Mouse (Mus musculus): ENCODE data around the gene Fam163a.
A peak's percentile ranks its signal among the peaks of the same experiment; 100 is the strongest.

Fam163a gene

DNA sequence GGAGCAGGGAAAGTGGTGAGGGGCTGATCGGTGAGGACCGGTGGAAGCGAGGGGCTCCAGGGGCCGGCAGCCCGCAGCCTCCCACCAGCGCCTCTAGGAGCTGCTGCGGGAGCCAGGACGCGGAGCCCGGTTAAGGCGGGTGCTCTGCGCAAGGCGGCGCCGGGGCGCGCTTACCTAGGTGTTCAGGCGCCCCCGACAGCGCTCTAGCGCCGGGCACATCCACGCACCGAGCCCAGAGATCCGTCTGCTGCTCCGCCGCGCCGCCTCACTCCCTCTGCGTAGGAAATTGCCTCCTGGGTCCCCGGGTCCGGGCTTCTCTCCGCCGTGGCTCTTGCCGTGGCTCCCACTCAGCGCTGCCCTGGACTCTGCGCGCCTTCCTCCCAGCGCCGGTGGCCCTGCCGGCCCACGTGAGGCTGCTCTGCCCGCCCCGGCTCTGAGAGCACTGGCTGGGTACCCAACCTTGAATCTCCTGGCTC is at the start of gene Fam163a:
Gene Fam163a, minus strand, starts transcription at position 371 of the 476 bp plus-strand sequence.
- peak; percentile 45 for DNase-seq (ENCODE audit: low read depth, low spot score)

DNA sequence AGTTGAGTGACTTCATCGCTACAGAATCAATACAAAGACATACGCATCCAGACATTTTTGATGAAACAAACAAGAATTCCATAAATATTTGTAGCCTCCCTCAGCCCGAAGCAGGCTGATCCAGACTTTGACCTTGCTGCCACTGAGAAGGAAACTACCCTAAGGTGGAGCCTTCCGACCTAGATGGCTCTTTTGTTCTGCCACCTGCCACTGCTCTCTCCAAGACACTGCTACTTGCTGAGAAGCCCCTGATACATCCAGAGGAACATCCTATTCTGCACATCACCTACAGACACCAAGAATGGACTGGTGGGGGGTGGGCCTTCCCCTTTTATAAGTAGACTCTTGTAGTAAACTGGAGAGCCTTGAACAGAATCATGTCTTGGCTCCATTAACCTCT is 46.3 kb upstream of the Fam163a start:
- peak; percentile 58 for DNase-seq (ENCODE audit: low read depth, low spot score)

DNA sequence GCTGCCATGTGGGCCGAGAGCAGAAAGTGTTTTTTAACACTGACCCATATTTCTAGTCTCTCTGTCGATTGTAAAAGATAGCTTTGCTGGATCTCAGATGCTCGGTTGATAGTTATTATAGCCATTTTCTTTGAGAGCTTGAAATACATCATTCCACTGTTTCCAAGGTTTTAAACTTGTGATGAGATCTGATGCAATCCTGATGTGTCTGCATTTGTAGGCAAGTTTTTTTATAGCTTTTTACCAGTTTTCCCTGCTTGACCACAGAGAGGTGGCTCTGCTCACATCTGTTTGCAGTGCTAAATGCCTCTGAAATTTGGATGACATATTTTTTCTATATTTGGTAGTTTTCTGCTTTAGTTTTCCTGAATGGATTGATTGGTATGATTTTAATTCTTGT is 43.1 kb upstream of the Fam163a start:
- no peak for DNase-seq (ENCODE audit: low read depth, low spot score)

DNA sequence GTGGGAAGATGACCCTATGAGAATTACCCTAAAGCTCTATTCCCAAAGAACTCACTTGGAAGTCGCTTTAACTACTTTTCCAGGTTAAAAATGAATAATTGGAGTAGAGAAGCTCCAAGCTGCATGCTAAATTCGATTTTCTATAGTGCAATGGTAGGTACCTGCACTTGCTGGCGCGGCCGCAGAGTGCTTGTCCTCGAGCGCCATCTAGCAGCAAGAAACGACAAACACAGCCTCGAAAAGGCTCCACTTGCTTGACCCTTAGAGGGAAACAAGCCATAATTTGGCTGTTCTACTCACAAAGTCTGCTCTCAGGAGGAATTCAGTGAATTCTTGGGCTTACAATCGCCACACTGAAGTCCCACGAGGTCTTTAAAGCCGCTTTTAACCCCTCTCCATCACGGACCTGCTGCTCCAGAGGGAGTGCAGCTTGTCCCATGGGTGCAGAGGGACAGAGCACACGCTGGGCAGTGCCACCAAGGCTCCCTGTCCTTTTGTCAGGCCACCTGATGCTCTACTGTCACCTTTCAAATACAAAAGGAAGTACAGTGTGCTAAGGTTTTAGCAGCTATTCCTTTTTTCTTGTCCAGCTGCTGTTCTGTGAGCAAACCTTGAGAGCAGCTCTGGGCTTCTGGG is 37.0 kb upstream of the Fam163a start:
- peak; percentile 75 for DNase-seq (ENCODE audit: low read depth, low spot score)

DNA sequence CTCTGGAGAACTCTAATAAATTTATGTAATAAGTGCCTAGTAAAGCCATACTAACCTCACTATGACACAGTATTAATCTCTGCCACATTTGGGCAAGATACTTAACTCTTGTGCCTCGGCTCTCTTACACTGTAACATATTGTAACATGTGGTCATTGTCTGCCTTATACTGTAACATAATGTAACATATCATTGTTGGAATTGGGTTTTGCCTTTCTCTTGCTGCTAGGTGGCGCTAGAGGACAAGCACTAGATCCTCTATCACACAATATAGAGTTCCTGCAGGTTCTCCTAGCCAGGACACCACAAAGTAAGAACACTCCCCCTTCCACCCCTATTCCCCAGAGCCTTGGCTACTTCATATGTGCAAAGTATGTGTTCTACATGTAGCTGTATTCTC is 36.2 kb upstream of the Fam163a start:
- DNase-seq (ENCODE audit: low read depth, low spot score): peak; percentile 75

DNA sequence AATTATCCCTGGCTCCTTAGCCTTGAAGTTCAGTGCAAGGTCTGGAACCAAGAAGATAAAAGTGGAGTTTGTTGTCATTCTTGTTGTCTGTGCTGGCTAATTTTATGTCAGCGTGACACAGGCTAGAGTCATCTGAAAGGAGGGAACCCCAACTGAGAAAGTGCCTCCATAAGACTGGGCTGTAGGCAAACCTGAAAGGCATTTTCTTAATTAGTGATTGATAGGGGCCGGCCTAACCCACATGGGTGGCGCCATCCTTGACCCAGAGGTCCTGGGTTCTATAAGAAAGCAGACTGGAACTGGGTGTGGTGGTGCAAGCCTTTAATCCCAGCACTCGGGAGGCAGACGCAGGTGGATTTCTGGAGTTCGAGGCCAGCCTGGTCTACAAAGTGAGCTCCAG is 26.3 kb upstream of the Fam163a start:
- DNase-seq (ENCODE audit: low read depth, low spot score): no peak

DNA sequence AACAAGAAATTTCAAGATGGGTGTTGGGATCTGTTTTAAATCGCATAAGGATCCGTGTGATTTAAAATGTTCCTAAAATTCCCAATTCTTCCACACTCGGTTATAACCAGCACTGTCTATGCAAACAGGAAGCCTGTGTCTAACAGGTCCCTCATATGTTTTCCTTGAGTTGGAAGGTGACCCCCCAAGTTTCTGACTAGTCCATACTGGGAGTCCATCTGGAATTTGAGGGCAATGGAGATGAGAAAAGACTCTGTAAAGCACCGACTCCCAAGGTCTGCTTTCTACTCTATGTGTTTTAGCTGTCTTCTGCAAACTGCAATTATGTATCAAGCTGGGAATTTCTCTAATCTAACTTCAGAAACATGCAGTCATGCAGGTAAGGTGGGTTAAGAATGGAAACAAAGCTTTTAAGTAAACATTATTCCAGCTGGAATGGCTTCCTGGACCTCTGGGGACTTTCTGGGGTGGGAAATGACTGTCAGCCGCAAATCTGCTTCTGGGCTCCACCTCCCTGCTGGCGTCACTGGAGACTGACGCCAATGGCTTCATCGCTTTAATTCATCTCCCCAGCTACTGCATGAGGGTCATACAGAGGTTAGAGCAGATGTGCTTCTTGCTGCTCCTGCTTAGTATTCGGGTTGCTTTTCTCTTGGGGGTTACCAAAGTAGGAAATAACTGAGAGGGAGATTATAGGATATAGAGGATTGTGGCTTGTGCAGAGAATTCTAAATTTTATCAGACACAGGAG is 25.7 kb upstream of the Fam163a start:
- DNase-seq (ENCODE audit: low read depth, low spot score): no peak

DNA sequence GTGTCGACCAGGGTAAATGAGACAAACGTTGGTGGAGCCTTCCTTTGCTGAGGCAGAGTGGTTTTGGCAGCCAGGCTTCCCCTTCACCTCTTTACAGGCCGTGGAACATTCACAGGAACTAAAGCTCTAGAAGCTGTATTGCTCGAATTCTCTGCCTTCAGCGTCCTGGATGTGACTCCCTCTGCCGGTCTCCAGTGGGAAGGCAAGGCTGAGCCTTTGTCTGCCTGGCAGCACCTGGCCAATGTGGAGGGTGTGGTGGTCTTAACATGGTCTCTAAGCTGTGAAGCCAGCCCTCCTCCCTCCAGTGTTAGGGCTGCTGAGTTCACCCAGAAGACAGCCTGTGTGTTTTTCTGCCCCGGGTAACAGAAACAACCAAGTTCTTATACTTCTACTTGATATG is 24.6 kb upstream of the Fam163a start:
- DNase-seq (ENCODE audit: low read depth, low spot score): peak; percentile 65

DNA sequence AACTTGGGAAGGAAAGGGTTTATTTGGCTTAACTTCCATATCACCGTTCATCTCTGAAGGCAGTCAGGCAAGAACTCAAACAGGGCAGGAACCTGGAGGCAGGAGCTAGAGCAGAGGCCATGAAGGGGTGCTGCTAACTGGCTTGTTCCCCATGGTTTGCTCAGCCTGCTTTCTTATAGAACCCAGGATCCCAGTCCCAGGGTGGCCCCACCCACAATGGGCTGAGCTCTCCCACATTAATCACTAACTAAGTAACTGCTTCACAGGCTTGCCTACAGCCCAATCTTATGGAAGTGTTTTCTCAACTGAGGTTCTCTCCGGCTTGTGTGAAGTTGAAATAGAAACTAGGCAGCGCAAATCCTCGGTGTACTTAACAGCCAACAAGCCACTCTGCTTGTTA is 23.9 kb upstream of the Fam163a start:
- DNase-seq (ENCODE audit: low read depth, low spot score): no peak

DNA sequence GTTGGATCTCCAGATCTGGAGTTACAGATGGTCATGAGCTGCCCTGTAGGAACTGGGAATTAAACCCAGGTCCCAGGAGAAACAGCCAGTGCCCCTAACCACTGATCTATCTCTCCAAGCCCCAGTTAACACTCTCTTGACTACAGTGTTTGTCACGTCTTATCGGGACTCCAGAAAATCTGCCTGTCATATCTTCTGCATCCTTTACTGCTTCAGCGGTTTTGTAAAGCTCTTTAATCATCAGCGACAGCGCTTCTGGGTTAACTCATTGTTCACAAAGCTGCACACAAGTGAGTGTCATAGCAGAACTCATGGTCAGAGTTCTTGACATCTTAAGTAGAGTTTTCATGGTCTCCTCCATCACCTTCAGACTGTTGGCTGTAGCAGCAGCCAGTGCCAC is 22.1 kb upstream of the Fam163a start:
- DNase-seq (ENCODE audit: low read depth, low spot score): no peak

DNA sequence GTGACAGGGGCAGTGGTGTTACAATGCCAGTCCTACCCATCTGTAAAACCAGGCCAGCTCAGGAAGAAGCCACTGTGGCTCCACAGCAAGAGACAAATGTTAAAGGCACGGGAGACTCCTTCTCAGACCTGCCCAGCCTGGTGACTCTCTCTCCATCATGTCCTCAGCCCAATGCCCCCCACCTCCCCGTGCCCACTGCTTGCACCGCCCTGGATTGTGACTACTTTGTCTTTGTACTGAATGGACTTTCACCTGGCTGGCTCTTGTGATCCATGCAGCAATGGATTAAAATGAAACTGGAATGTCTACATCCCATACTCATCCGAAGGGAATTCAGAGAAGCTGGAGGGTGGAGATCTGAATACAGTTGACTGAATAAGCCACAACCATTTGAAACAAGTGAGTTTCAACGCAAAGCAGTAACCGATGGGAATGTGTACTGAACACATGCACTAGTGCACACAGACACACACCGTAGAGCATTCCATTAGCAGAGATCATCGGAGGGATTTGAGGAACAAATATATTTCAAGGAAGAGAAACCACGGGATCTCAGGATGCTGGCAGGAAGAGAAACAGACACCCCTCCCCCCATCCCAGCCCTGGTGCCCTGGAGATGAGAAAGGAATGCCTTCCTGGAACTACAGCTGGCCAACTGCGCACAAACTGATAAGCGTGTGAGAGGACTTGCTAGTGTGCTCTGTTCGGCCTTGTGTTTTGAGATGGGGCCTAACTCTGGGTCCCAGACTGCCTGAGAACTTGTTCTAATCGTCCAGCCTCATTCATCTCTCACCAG is 17.6 kb upstream of the Fam163a start:
- no peak for DNase-seq (ENCODE audit: low read depth, low spot score)

DNA sequence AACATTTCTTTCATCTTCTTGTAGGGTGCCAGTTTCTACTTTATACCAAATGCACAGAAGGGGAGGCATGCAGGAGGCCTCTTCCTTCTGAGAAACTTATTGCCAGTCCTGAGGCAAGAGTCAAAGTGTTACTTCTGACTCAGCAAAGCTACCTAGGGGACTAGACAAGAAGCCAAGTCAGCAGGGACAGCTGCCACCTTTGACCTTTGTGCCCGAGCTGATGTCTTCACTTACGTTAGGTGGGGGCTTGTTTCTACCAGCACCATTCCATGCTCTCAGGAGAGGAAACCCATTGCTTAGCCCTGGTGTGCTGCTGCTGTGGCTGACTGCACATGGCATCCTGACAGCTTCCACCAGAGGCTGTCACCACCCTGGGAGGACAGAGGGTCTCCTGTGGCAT is 16.5 kb upstream of the Fam163a start:
- no peak for DNase-seq (ENCODE audit: low read depth, low spot score)

DNA sequence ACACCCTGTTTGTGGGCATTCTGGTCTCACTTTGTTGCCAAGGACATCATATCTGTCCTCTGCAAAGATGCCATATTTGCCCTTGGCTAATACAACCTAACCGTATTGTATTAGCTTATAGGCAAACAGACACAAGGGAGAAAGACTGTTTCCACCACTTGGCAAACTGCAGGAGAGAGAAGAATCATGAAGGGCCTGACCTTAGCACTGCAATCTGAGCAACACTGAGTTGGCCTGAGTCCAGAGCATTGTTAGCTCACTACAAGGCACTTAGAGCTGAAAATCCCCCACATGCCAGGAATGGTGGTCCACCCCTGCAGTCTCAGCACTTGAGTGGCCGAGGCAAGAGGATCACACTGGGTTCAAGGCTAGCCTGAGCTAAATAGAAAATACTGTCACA is 13.7 kb upstream of the Fam163a start:
- no peak for DNase-seq (ENCODE audit: low read depth, low spot score)

DNA sequence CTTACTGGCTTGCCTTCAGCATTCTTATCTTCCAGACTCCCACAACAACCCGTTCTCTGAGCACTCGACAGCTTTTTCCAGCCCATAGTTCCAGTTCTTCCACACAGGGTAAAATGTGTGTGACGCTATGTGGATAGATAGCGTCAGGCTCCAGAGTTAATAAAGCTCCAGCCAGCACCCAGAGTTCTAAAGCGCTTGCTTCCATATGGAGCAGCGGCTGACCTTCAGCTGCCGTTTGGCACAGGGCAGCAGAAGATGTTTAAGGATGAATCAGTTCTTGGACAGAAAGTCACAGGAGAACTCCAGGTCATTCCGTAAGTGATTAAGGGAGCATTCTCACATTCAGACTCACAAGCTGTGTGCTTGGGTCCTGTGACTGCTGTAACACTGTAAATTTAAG is 13.1 kb upstream of the Fam163a start:
- no peak for DNase-seq (ENCODE audit: low read depth, low spot score)

DNA sequence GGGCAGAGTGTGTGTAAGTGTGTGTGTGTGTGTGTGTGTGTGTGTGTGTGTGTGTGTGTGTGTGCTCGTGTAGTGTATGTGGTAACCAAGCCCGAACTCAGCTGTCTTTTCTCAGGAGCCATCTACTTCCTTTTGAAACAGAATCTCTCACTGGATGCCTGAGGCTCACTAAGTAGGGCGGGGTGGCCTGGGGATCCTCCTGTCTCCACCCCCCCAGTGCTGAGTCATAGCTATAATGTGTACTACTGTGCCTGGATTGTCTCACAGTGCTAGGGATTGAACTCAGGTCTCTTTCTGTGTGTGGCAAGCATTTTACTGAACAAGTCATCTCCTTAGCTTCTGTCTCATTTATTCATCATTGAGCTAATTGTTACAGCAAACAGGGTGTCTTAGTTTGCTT is 12.6 kb upstream of the Fam163a start:
- peak; percentile 67 for DNase-seq (ENCODE audit: low read depth, low spot score)

DNA sequence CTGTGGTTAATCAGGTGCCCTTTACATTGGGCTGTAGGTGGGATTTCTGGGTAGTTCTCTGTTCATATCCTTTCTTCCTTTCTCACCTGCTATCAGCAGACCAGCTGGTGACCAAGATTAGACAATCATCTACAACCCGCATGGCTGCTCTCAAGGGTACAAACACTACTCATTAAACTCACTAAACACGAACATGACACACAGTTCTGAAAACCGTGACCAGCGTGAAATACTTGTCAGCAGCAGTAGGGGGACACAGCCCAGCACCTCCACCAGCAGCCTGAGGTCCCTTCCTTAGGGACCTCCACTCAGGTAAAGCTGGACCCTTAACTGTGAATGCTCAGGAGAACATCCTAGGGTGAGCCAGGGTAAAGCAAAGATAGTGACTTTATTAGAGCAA is 11.4 kb upstream of the Fam163a start:
- DNase-seq (ENCODE audit: low read depth, low spot score): no peak

DNA sequence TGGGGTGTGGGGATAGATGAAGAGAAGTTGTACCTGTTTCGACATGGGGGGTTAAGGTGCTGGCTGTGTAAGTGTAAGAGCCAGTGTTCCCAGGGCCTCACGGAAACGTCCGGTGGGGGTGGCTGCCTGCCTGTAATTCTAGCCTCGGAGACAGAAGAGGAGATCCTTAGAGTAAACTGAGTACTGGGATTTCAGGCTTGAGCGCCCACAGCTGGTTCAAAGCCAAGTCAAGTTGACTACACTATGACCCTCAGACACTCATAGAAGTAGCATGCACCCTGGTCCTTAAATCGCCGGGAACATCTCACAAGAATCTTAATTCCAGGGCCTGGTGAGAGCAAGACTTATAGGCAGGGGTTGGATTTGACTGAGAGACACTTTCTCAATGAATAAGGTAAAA is 9.8 kb upstream of the Fam163a start:
- no peak for DNase-seq (ENCODE audit: low read depth, low spot score)

DNA sequence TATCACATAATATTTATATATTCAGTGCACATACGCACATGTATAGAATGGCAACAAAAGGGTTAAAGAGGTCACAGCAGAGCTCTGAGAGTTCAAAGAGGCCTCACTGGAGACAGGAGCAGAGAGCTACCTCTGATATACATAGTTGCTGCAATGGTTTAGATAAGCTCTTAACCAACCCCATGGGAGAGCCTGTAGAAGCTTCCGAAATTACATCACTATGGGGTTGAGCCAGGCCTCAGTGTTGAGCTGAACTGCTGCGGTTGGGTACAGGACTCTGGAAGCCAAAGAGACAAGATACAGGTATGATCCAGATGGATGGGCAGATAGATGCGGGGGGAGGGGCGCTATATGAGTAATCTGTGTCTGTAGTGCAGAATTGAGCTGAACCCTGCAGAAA is 8.1 kb upstream of the Fam163a start:
- no peak for DNase-seq (ENCODE audit: low read depth, low spot score)

DNA sequence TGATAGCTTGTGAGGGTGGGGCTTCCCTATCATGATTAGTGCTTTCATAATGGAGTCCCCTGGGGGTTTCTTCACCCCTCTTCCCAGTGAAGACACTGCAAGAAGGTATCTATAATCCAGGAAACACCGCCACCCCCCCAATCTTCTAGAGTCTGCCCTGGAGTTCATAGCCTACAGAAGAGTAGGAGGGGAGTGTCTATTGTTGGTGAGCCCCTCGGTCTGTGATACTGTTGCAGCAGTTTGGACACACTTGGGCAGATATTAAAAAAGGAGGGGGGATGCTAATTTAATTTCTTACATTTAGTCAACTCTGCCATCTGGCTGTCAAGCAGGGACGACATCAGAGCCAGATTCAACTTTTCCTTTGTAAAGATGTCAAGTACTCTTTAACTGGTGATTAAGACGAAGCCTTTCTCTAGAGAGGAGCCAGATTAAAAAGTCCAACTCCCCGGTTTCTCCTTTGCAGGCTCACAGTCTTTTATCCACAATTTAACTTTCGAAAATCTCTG is 7.0 kb upstream of the Fam163a start:
- DNase-seq (ENCODE audit: low read depth, low spot score): no peak

DNA sequence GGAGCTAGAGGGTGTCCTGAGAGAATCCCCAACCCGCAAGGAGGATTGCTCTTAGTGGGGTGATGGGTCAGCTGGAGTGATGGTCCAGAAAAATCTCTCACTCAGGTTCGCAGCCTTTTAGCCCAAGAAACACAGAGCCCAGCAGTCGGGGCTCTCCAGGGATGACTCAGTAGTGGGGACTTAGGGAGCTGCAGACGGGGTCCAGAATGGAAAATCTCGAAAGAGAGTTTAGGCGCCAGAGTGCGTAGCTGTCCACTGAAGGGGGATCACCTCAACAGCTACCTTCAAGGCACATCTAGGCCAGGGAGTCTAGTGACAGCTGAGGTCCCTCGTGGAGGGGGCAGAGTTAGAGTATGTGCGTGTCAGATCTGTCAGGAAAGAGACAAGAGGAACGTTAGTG is 338 bp upstream of the Fam163a start:
- no peak for DNase-seq (ENCODE audit: low read depth, low spot score)

DNA sequence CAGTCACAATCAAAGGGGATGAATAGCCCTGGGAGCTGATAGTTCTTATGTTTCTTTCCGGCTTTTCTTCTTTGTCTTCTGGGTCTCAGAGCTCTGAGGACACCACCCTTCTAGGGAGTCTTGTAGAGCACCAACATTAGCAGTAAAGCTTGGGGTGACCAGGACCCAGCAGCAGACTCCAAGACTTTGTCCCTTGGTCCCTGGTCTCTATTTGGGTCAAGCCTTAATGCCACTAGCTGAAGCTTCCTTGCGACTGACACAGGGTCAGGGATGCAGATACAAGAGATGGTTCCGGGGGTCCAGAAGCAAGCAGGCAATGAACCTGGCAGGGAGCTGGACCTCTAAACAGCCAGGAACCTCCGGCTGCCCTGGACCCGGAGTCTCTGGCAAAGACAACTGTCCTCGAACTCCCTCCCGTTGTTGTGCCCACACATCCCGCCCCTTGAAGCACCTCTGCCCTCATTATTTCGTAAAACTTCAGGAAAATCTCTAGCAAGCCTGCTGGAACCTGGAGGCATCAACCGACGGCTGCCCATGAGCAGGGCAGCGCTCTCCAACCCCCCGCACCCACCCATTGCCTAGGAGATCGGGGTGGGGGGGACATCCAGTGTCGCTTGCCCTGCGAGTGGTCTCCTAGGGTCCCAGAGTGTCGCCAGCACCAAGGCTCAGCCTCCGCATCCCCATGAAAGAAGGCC is 718 bp downstream of the Fam163a start:
- no peak for DNase-seq (ENCODE audit: low read depth, low spot score)

DNA sequence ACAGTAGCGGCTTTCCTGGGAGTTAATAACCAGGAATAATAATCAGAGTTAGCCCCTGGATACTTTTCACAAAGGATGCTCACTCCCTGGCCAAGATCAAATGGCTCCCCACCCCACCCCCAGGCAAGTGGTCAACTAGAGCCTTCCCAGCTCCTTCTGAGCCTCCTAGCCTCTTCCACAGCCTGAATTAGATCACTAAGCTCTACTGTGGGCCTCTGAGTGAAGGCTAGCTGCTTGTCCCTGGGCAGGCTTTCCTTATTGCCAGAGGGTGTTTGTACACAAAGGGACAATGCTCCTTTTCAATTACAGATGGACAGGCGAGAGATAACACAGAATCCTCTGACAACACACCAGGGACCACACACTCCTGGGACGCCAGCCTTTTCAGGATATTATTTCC is 2.2 kb downstream of the Fam163a start:
- DNase-seq (ENCODE audit: low read depth, low spot score): no peak
